Mouse (Mus musculus): ENCODE measurements around the gene Sfmbt1. TPM values are rescaled to one million over a fixed set of nuclear protein-coding genes. Genes with fewer than 3 reads are reported as not detected.

Gene Sfmbt1
- polyA plus RNA-seq, 1 experiment from 2014 or later = 14.9 TPM

GRCm38 (mm10) chr14:30722406-30722805, 7.8 kb downstream of the Sfmbt1 start:
- no peak overlapping the region for H3K4me2 ChIP-seq (ENCODE audit: low read depth, low read length)
- H3K27ac ChIP-seq (replicated peaks; ENCODE audit: low read depth, low read length) = no peak overlapping the region
- H3K4me3 ChIP-seq (ENCODE audit: low read depth, low read length) = no peak overlapping the region
- H3K36me3 ChIP-seq (ENCODE audit: control insufficient read depth, insufficient read depth, low read length) = no peaks in the 10 kb centered on the region
- DNase-seq (ENCODE audit: low spot score) = no peak
- H3K9ac ChIP-seq (ENCODE audit: low read depth, low read length) = no peak overlapping the region
- 90% methylated on average over 5 of the region's 5 CpGs for WGBS
- no peaks in the 10 kb centered on the region for H3K27me3 ChIP-seq (replicated peaks; ENCODE audit: control insufficient read depth, insufficient read depth, low read length)
- ATAC-seq (ENCODE audit: low read depth) = no peak
- no peaks in the 10 kb centered on the region for H3K4me1 ChIP-seq (ENCODE audit: control insufficient read depth, insufficient read depth, low read length)
- no peaks in the 10 kb centered on the region for H3K9me3 ChIP-seq (ENCODE audit: control insufficient read depth, low read length)

- H3K9ac ChIP-seq (ENCODE audit: low read depth, low read length) = no peak overlapping the region
- no peaks in the 10 kb centered on the region for H3K36me3 ChIP-seq (ENCODE audit: control insufficient read depth, insufficient read depth, low read length)
- H3K27ac ChIP-seq (replicated peaks; ENCODE audit: low read depth, low read length) = no peak overlapping the region
- DNase-seq (ENCODE audit: low spot score) = no peak
- no peak overlapping the region for H3K4me3 ChIP-seq (ENCODE audit: low read depth, low read length)
- no peaks in the 10 kb centered on the region for H3K4me1 ChIP-seq (ENCODE audit: control insufficient read depth, insufficient read depth, low read length)
- 72% methylated on average over 3 of the region's 3 CpGs for WGBS
- no peaks in the 10 kb centered on the region for H3K27me3 ChIP-seq (replicated peaks; ENCODE audit: control insufficient read depth, insufficient read depth, low read length)
- no peaks in the 10 kb centered on the region for H3K9me3 ChIP-seq (ENCODE audit: control insufficient read depth, low read length)
- ATAC-seq (ENCODE audit: low read depth) = no peak
- no peak overlapping the region for H3K4me2 ChIP-seq (ENCODE audit: low read depth, low read length)
Measured at GRCm38 (mm10) chr14:30731896-30732295, 17.2 kb downstream of the Sfmbt1 start.

- no peak overlapping the region for H3K9ac ChIP-seq (ENCODE audit: low read depth, low read length)
- no peak overlapping the region for H3K4me2 ChIP-seq (ENCODE audit: low read depth, low read length)
- WGBS = 93% methylated on average over 5 of the region's 5 CpGs
- no peak for DNase-seq (ENCODE audit: low spot score)
- no peaks in the 10 kb centered on the region for H3K4me1 ChIP-seq (ENCODE audit: control insufficient read depth, insufficient read depth, low read length)
- ATAC-seq (ENCODE audit: low read depth) = no peak
- H3K4me3 ChIP-seq (ENCODE audit: low read depth, low read length) = no peak overlapping the region
- H3K27ac ChIP-seq (replicated peaks; ENCODE audit: low read depth, low read length) = no peak overlapping the region
- H3K27me3 ChIP-seq (replicated peaks; ENCODE audit: control insufficient read depth, insufficient read depth, low read length) = no peaks in the 10 kb centered on the region
- no peaks in the 10 kb centered on the region for H3K36me3 ChIP-seq (ENCODE audit: control insufficient read depth, insufficient read depth, low read length)
- no peaks in the 10 kb centered on the region for H3K9me3 ChIP-seq (ENCODE audit: control insufficient read depth, low read length)
Measured at GRCm38 (mm10) chr14:30734665-30735064, 20.0 kb downstream of the Sfmbt1 start.

- H3K4me3 ChIP-seq (ENCODE audit: low read depth, low read length) = no peak overlapping the region
- ATAC-seq (ENCODE audit: low read depth) = no peak
Measured at GRCm38 (mm10) chr14:30735810-30736209, 21.2 kb downstream of the Sfmbt1 start.

GRCm38 (mm10) chr14:30736413-30736812, 21.8 kb downstream of the Sfmbt1 start:
- DNase-seq (ENCODE audit: low spot score) (no peak), ATAC-seq (ENCODE audit: low read depth) (no peak)
- H3K27me3 ChIP-seq (replicated peaks; ENCODE audit: control insufficient read depth, insufficient read depth, low read length) = no peaks in the 10 kb centered on the region
- no peaks in the 10 kb centered on the region for H3K9me3 ChIP-seq (ENCODE audit: control insufficient read depth, low read length)
- H3K4me2 ChIP-seq (ENCODE audit: low read depth, low read length) = no peak overlapping the region
- H3K36me3 ChIP-seq (ENCODE audit: control insufficient read depth, insufficient read depth, low read length) = no peaks in the 10 kb centered on the region
- no peak overlapping the region for H3K27ac ChIP-seq (replicated peaks; ENCODE audit: low read depth, low read length)
- 80% methylated on average over 1 of the region's 1 CpGs for WGBS
- H3K4me1 ChIP-seq (ENCODE audit: control insufficient read depth, insufficient read depth, low read length) = no peaks in the 10 kb centered on the region
- H3K9ac ChIP-seq (ENCODE audit: low read depth, low read length) = no peak overlapping the region
- no peak overlapping the region for H3K4me3 ChIP-seq (ENCODE audit: low read depth, low read length)

More at GRCm38 (mm10) chr14:30735810-30736209, 21.2 kb downstream of the Sfmbt1 start:
- Histone ChIP-seq H3K9me3 (ENCODE audit: control insufficient read depth, low read length) (no peaks in the 10 kb centered on the region), H3K4me2 (ENCODE audit: low read depth, low read length) (no peak overlapping the region), H3K27me3 (replicated peaks; ENCODE audit: control insufficient read depth, insufficient read depth, low read length) (no peaks in the 10 kb centered on the region), H3K27ac (replicated peaks; ENCODE audit: low read depth, low read length) (no peak overlapping the region), H3K9ac (ENCODE audit: low read depth, low read length) (no peak overlapping the region), H3K36me3 (ENCODE audit: control insufficient read depth, insufficient read depth, low read length) (no peaks in the 10 kb centered on the region), H3K4me1 (ENCODE audit: control insufficient read depth, insufficient read depth, low read length) (no peaks in the 10 kb centered on the region)
- no peak for DNase-seq (ENCODE audit: low spot score)
- 81% methylated on average over 3 of the region's 3 CpGs for WGBS

- DNase-seq (ENCODE audit: low spot score) = no peak
Measured at GRCm38 (mm10) chr14:30743891-30744290, 29.2 kb downstream of the Sfmbt1 start.

GRCm38 (mm10) chr14:30746160-30746559, 31.5 kb downstream of the Sfmbt1 start:
- 94% methylated on average over 1 of the region's 1 CpGs for WGBS
- Histone ChIP-seq H3K4me2 (ENCODE audit: low read depth, low read length) (no peak overlapping the region), H3K36me3 (ENCODE audit: control insufficient read depth, insufficient read depth, low read length) (0 out of 2 replicates have a peak, but pooled peaks cover 3% of the 10 kb centered on the region), H3K4me1 (ENCODE audit: control insufficient read depth, insufficient read depth, low read length) (no peaks in the 10 kb centered on the region), H3K27ac (replicated peaks; ENCODE audit: low read depth, low read length) (no peak overlapping the region), H3K4me3 (ENCODE audit: low read depth, low read length) (no peak overlapping the region), H3K27me3 (replicated peaks; ENCODE audit: control insufficient read depth, insufficient read depth, low read length) (no peaks in the 10 kb centered on the region), H3K9me3 (ENCODE audit: control insufficient read depth, low read length) (no peaks in the 10 kb centered on the region), H3K9ac (ENCODE audit: low read depth, low read length) (no peak overlapping the region)
- DNase-seq (ENCODE audit: low spot score) (no peak), ATAC-seq (ENCODE audit: low read depth) (no peak)

More at GRCm38 (mm10) chr14:30743891-30744290, 29.2 kb downstream of the Sfmbt1 start:
- H3K4me1 ChIP-seq (ENCODE audit: control insufficient read depth, insufficient read depth, low read length) = no peaks in the 10 kb centered on the region
- H3K9ac ChIP-seq (ENCODE audit: low read depth, low read length) = no peak overlapping the region
- 83% methylated on average over 3 of the region's 3 CpGs for WGBS
- no peak overlapping the region for H3K4me2 ChIP-seq (ENCODE audit: low read depth, low read length)
- H3K27ac ChIP-seq (replicated peaks; ENCODE audit: low read depth, low read length) = no peak overlapping the region
- H3K27me3 ChIP-seq (replicated peaks; ENCODE audit: control insufficient read depth, insufficient read depth, low read length) = no peaks in the 10 kb centered on the region
- H3K4me3 ChIP-seq (ENCODE audit: low read depth, low read length) = no peak overlapping the region
- ATAC-seq (ENCODE audit: low read depth) = no peak
- H3K9me3 ChIP-seq (ENCODE audit: control insufficient read depth, low read length) = no peaks in the 10 kb centered on the region
- H3K36me3 ChIP-seq (ENCODE audit: control insufficient read depth, insufficient read depth, low read length) = 0 out of 2 replicates have a peak, but pooled peaks cover 3% of the 10 kb centered on the region

- no peaks in the 10 kb centered on the region for H3K27me3 ChIP-seq (replicated peaks; ENCODE audit: control insufficient read depth, insufficient read depth, low read length)
- WGBS = 72% methylated on average over 3 of the region's 3 CpGs
- no peak for ATAC-seq (ENCODE audit: low read depth)
Measured at GRCm38 (mm10) chr14:30757239-30757638, 42.6 kb downstream of the Sfmbt1 start.

GRCm38 (mm10) chr14:30761211-30761610, 46.6 kb downstream of the Sfmbt1 start:
- DNase-seq (ENCODE audit: low spot score) (no peak), ATAC-seq (ENCODE audit: low read depth) (no peak)
- Histone ChIP-seq H3K36me3 (ENCODE audit: control insufficient read depth, insufficient read depth, low read length) (no peaks in the 10 kb centered on the region), H3K4me3 (ENCODE audit: low read depth, low read length) (no peak overlapping the region), H3K27me3 (replicated peaks; ENCODE audit: control insufficient read depth, insufficient read depth, low read length) (no peaks in the 10 kb centered on the region), H3K4me1 (ENCODE audit: control insufficient read depth, insufficient read depth, low read length) (no peaks in the 10 kb centered on the region), H3K9me3 (ENCODE audit: control insufficient read depth, low read length) (no peaks in the 10 kb centered on the region), H3K4me2 (ENCODE audit: low read depth, low read length) (no peak overlapping the region), H3K9ac (ENCODE audit: low read depth, low read length) (no peak overlapping the region), H3K27ac (replicated peaks; ENCODE audit: low read depth, low read length) (no peak overlapping the region)
- WGBS = 82% methylated on average over 1 of the region's 1 CpGs

More at GRCm38 (mm10) chr14:30757239-30757638, 42.6 kb downstream of the Sfmbt1 start:
- no peak for DNase-seq (ENCODE audit: low spot score)
- H3K9ac ChIP-seq (ENCODE audit: low read depth, low read length) = no peak overlapping the region
- no peaks in the 10 kb centered on the region for H3K4me1 ChIP-seq (ENCODE audit: control insufficient read depth, insufficient read depth, low read length)
- no peak overlapping the region for H3K4me2 ChIP-seq (ENCODE audit: low read depth, low read length)
- no peaks in the 10 kb centered on the region for H3K36me3 ChIP-seq (ENCODE audit: control insufficient read depth, insufficient read depth, low read length)
- no peak overlapping the region for H3K4me3 ChIP-seq (ENCODE audit: low read depth, low read length)
- no peaks in the 10 kb centered on the region for H3K9me3 ChIP-seq (ENCODE audit: control insufficient read depth, low read length)
- H3K27ac ChIP-seq (replicated peaks; ENCODE audit: low read depth, low read length) = no peak overlapping the region

All from embryonic facial prominence, embryonic 14.5 days (tissue).